Mouse (Mus musculus) neural tube, embryonic 11.5 days (tissue): ENCODE data around the gene Sytl1. TPM values are rescaled to one million over a fixed set of nuclear protein-coding genes. Genes with fewer than 3 reads are reported as not detected.

Experiments used
- ATAC-seq: fragments of 200-750 bp; cut with Nextera tagmentation; 2 replicates; pipeline ENCODE4 v1.8.0; 2017; ENCODE audit warnings: moderate number of reproducible peaks, mild to moderate bottlenecking, moderate TSS enrichment, moderate library complexity; ENCODE audit not compliant: insufficient read depth, low FRiP score, low TSS enrichment
- DNase-seq: peaks from one replicate; pipeline ENCODE4 v3.0.0-alpha.2; 2015; ENCODE audit warnings: low spot score
- H3K27ac ChIP-seq: fragments of 300-500 bp; sonication (generic); 2 replicates; pipeline ENCODE4 v1.5.1; 2014; ENCODE audit warnings: low read depth, mild to moderate bottlenecking, low read length
- H3K27me3 ChIP-seq: fragments of 300-500 bp; sonication (generic); 2 replicates; pipeline ENCODE4 v1.6.1; 2014; ENCODE audit warnings: mild to moderate bottlenecking, low read length, mixed read lengths; ENCODE audit not compliant: control insufficient read depth, insufficient read depth
- H3K36me3 ChIP-seq: fragments of 300-500 bp; sonication (generic); 2 replicates; pipeline ENCODE4 v1.6.1; 2014; ENCODE audit warnings: mild to moderate bottlenecking, low read length, moderate library complexity, mixed read lengths; ENCODE audit not compliant: control insufficient read depth, insufficient read depth
- H3K4me1 ChIP-seq: fragments of 300-500 bp; sonication (generic); 2 replicates; pipeline ENCODE4 v1.6.1; 2014; ENCODE audit warnings: low read length, mixed read lengths; ENCODE audit not compliant: control insufficient read depth, insufficient read depth
- H3K4me2 ChIP-seq: fragments of 300-500 bp; sonication (generic); 2 replicates; pipeline ENCODE4 v1.6.1; 2014; ENCODE audit warnings: low read depth, mild to moderate bottlenecking, moderate library complexity
- H3K4me3 ChIP-seq: fragments of 300-500 bp; sonication (generic); 2 replicates; pipeline ENCODE4 v1.5.1; 2014; ENCODE audit warnings: low read depth, low read length
- H3K9ac ChIP-seq: fragments of 300-500 bp; sonication (generic); 2 replicates; pipeline ENCODE4 v1.6.1; 2014; ENCODE audit warnings: mild to moderate bottlenecking, low read length
- H3K9me3 ChIP-seq: fragments of 300-500 bp; sonication (generic); 2 replicates; pipeline ENCODE4 v1.6.1; 2016; ENCODE audit warnings: low read length; ENCODE audit not compliant: control insufficient read depth
- WGBS: fragments of 180-500 bp; shearing (Covaris S2); extraction: QIAGEN DNeasy Blood & Tissue Kit; methylation state at CpG from one replicate; pipeline ENCODE4 v1.1.7; 2014; 5-methylcytosine and 5-hydroxymethylcytosine counted together
- polyA plus RNA-seq: library from polyadenylated mRNA; unstranded; fragments of >200 nt; fragmentation: Nextera tagmentation; extraction: Ambion mirVana; gene quantifications from 2 replicates; pipeline ENCODE4 v1.2.1, GENCODE M21; 2014

The Sytl1 gene
- polyA plus RNA-seq, 1 experiment from 2014 or later, result 1.2 TPM

DNA sequence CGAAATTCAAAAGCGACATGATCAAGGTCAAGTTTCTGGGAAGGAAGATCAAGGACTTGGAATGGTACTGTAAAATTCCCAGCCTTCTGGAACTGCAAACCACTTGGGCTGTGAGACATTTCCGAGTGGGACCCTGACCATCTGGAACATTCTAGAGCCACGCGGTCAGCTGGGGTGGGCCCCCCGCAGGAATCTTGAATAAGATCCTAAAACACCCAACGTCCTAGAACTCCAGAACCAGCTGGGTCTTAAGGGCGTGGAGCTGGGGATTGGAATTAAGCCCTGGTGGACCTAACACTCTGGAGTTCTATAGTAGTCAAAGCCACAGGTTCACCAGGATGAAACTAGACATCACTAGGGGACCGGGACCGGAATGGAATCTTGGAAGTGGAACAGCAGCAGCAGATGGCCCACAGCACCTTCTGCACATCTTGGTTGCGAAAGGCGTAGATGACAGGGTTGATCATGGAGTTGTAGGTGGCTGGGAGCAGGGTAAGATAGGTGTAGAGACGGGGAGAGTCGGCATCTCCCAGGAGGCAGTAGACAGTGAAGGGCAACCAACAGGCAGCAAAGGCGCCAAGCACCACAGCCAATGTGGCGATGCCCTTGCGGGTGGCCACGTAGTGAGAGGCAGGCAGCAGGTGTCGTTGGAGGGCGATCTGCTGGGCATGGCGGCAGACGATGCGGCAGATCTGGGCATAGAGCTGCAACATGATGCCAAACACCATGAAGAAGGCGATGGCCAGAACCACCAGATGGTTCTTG, 52.7 kb downstream of the Sytl1 start:
- H3K4me1 ChIP-seq, result peaks cover 11% of the 10 kb centered on the region
- no peak for DNase-seq
- H3K4me3 ChIP-seq, result no peak overlapping the region
- H3K4me2 ChIP-seq, result no peak overlapping the region
- no peak overlapping the region for H3K9ac ChIP-seq
- no peaks in the 10 kb centered on the region for H3K36me3 ChIP-seq
- no peaks in the 10 kb centered on the region for H3K9me3 ChIP-seq
- H3K27me3 ChIP-seq, result peaks cover 25% of the 10 kb centered on the region
- ATAC-seq, result no peak
- WGBS, result 94% methylated on average over 24 of the region's 24 CpGs
- no peak overlapping the region for H3K27ac ChIP-seq

DNA sequence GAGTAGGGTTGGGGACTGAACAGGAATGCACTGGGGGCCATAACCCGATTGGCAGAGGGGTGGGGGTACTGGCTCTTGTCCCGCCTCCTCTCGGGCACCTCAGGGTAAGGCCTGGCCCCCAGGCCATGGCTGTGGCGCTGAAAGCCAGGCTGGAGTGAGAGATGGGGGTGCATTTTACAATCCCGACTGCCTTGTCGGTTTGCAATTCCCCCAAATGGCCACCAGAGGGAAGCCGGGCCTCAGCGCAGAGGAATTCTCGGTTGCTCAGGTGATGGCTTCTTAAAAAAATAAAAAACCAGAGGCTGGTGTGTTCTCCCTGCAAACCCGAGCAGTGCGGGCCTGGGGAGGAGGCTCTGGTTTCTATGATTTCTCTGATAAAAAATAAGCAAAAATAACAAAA, 53.5 kb downstream of the Sytl1 start:
- WGBS, result 7% methylated on average over 11 of the region's 11 CpGs
- ATAC-seq (0 out of 2 replicates have a peak, but pooled peaks have one; percentile 11), DNase-seq (peak; percentile 68)
- no peak overlapping the region for H3K4me2 ChIP-seq
- no peak overlapping the region for H3K9ac ChIP-seq
- no peak overlapping the region for H3K4me3 ChIP-seq
- H3K27me3 ChIP-seq, result peaks cover 25% of the 10 kb centered on the region
- H3K36me3 ChIP-seq, result no peaks in the 10 kb centered on the region
- H3K9me3 ChIP-seq, result no peaks in the 10 kb centered on the region
- no peak overlapping the region for H3K27ac ChIP-seq
- H3K4me1 ChIP-seq, result peaks cover 11% of the 10 kb centered on the region

DNA sequence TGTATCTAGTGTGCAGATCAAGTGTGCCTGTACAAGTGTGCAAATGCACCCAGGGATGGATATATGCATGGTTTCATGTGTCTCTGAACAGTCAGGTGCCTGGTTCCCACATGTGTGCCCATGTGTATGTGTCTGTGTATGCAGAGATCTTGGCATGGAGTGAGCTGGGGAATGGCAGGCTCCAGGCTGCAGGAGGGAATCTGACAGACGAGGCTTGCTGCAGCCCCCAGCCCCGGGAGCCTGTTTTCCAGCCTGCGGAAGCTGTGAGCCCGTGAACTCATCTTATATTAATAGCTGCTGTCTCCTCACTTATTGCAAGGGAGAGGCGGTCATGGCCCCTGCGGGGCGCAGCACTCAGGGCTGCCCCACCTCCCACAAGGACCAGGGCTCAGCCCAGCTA, 58.5 kb downstream of the Sytl1 start:
- 47% methylated on average over 7 of the region's 7 CpGs for WGBS
- Histone ChIP-seq H3K4me3 (no peak overlapping the region), H3K27me3 (no peaks in the 10 kb centered on the region), H3K9ac (no peak overlapping the region), H3K4me2 (no peak overlapping the region), H3K36me3 (no peaks in the 10 kb centered on the region), H3K4me1 (peaks cover 16% of the 10 kb centered on the region), H3K9me3 (no peaks in the 10 kb centered on the region), H3K27ac (0 out of 2 replicates have a peak overlapping the region, but pooled peaks have one; percentile 23)
- no peak for ATAC-seq
- no peak for DNase-seq

DNA sequence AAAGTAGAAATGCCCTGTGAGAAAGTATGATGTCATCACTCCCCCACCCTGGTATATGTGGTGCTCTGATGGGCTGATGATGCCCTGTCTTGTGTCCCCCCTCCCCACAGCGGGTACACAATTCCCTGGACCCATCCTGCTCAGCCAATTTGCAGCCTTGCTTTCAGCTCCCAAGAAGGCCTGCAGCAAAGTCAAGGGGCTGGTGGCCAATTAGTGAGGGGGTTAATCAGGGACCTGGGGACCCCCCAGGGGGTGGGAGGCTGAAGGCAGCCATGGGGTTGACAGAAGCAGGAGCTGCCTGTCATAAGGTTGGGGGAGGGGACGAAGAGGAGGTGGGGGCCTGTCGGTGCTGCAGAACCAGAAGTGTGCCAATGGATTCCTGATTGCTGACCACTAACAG, 59.3 kb downstream of the Sytl1 start:
- H3K27ac ChIP-seq, result no peak overlapping the region
- H3K9me3 ChIP-seq, result no peaks in the 10 kb centered on the region
- DNase-seq (no peak), ATAC-seq (no peak)
- 88% methylated on average over 3 of the region's 3 CpGs for WGBS
- no peak overlapping the region for H3K4me3 ChIP-seq
- H3K36me3 ChIP-seq, result no peaks in the 10 kb centered on the region
- H3K4me1 ChIP-seq, result peaks cover 19% of the 10 kb centered on the region
- H3K4me2 ChIP-seq, result no peak overlapping the region
- H3K27me3 ChIP-seq, result no peaks in the 10 kb centered on the region
- no peak overlapping the region for H3K9ac ChIP-seq

Other genes starting within 250 kb of the Sytl1 start
- gene Wasf2, start 132.6 kb downstream of the Sytl1 start, polyA plus RNA-seq, result 33.0 and 39.0 TPM in 2 replicates
- 0.32 and 0.62 TPM in 2 replicates for gene Cd164l2, start 51.0 kb downstream of the Sytl1 start, polyA plus RNA-seq
- 0.45 and 0.49 TPM in 2 replicates for gene Gpr3, start 50.6 kb downstream of the Sytl1 start, polyA plus RNA-seq
- gene Map3k6, start 22.3 kb downstream of the Sytl1 start, polyA plus RNA-seq, result 1.5 and 2.7 TPM in 2 replicates
- 79.0 and 91.0 TPM in 2 replicates for gene Tmem222, start 14.7 kb upstream of the Sytl1 start, polyA plus RNA-seq
- 26.4 and 27.0 TPM in 2 replicates for gene Wdtc1, start 90.4 kb upstream of the Sytl1 start, polyA plus RNA-seq
- gene Slc9a1, start 106.6 kb upstream of the Sytl1 start, polyA plus RNA-seq, result 6.9 TPM in 2 replicates
- gene Tent5b, start 217.0 kb upstream of the Sytl1 start, polyA plus RNA-seq, result 0.20 and 0.38 TPM in 2 replicates
- gene Trnp1, start 235.4 kb upstream of the Sytl1 start, polyA plus RNA-seq, result 2.0 and 2.7 TPM in 2 replicates